Mouse (Mus musculus): ENCODE measurements around the gene Aadat. TPM values are rescaled to one million over a fixed set of nuclear protein-coding genes. Genes with fewer than 3 reads are reported as not detected.
"Not testable (repeated sequence)": the region's sequence is repeated elsewhere in the genome, so short reads cannot be mapped to it uniquely, and the experiment has no call there.

The Aadat gene
- polyA plus RNA-seq, 1 experiment from 2014 or later: 0.28 TPM

GRCm38 (mm10) chr8:60577231-60577630 is 71.5 kb downstream of the Aadat start:
- no peak for ATAC-seq (ENCODE audit: insufficient number of reproducible peaks, low FRiP score)
- Histone ChIP-seq H3K27ac (ENCODE audit: poor library complexity, severe bottlenecking) (no peak overlapping the region), H3K36me3 (no peaks in the 10 kb centered on the region), H3K4me3 (no peak overlapping the region), H3K9me3 (replicated peaks) (no peaks in the 10 kb centered on the region), H3K27me3 (replicated peaks) (no peaks in the 10 kb centered on the region), H3K4me1 (replicated peaks) (no peaks in the 10 kb centered on the region), H3K9ac (no peak overlapping the region), H3K4me2 (no peak overlapping the region)
- WGBS: 66% methylated on average over 1 of the region's 1 CpGs

DNA sequence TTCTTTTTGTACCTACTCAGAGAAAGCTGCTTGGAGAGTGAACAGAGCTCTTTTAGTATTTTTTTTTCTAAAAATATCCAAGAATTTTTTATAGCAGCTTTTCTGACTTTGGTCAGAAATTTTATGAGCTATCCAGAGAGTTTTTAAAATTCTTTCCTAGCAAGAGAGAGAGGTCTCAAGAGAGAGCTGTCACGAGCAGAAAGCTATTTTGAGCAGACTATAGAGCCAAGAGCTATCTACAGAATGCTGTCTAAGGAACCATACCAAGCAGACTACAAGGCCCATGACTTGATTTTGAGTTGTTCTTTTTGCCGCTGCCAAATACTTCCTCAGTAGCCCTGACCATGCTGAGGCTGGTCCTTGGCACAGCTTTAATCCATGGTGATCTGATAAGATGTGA is 77.6 kb downstream of the Aadat start:
- H3K27ac ChIP-seq (ENCODE audit: poor library complexity, severe bottlenecking): no peak overlapping the region
- no peak overlapping the region for H3K4me2 ChIP-seq
- H3K4me1 ChIP-seq (replicated peaks): no peaks in the 10 kb centered on the region
- no peaks in the 10 kb centered on the region for H3K9me3 ChIP-seq (replicated peaks)
- no peaks in the 10 kb centered on the region for H3K27me3 ChIP-seq (replicated peaks)
- no peak overlapping the region for H3K4me3 ChIP-seq
- 38% methylated on average over 2 of the region's 2 CpGs for WGBS
- no peak overlapping the region for H3K9ac ChIP-seq
- no peaks in the 10 kb centered on the region for H3K36me3 ChIP-seq
- ATAC-seq (ENCODE audit: insufficient number of reproducible peaks, low FRiP score): no peak

- WGBS: 69% methylated on average over 29 of the region's 29 CpGs
Observed at GRCm38 (mm10) chr8:60591352-60592105, 85.8 kb downstream of the Aadat start.

DNA sequence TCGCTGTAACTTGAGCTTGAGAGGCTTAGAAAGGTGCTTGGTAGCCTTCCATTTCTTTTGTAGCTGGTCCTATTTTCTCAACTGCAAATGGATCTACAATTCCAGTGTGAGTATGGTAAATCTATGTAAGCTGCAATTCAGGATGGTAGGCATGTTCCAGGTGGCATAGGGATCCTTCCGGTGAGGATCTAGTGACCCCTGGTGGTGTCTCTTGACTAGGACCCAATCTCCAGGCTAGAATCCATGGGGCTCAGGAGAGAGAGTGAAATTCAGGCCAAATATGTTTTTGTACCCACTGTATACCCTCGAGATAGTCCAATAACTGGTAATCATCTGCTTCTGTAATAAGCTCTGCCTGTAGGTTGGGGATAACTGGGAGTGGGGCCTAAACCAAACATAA is 89.0 kb downstream of the Aadat start:
- no peaks in the 10 kb centered on the region for H3K27me3 ChIP-seq (replicated peaks)
- H3K4me3 ChIP-seq: no peak overlapping the region
- no peak overlapping the region for H3K27ac ChIP-seq (ENCODE audit: poor library complexity, severe bottlenecking)
- no peaks in the 10 kb centered on the region for H3K36me3 ChIP-seq
- 49% methylated on average over 3 of the region's 3 CpGs for WGBS
- no peak overlapping the region for H3K9ac ChIP-seq
- H3K9me3 ChIP-seq (replicated peaks): no peaks in the 10 kb centered on the region
- ATAC-seq (ENCODE audit: insufficient number of reproducible peaks, low FRiP score): no peak
- H3K4me1 ChIP-seq (replicated peaks): no peaks in the 10 kb centered on the region
- no peak overlapping the region for H3K4me2 ChIP-seq

More at GRCm38 (mm10) chr8:60591352-60592105, 85.8 kb downstream of the Aadat start:
- not testable (repeated sequence) for H3K4me2 ChIP-seq; H3K9me3 ChIP-seq (replicated peaks); H3K4me3 ChIP-seq; H3K27ac ChIP-seq (ENCODE audit: poor library complexity, severe bottlenecking); H3K27me3 ChIP-seq (replicated peaks); H3K36me3 ChIP-seq; H3K4me1 ChIP-seq (replicated peaks); H3K9ac ChIP-seq; ATAC-seq (ENCODE audit: insufficient number of reproducible peaks, low FRiP score)

Other genes starting within 250 kb of the Aadat start
- not detected in 2 replicates for gene Gm10283, start 2.7 kb upstream of the Aadat start, polyA plus RNA-seq (2016; fragmentation: Nextera tagmentation; extraction: Ambion mirVana)
- 1.1 and 1.3 TPM in 2 replicates for gene Mfap3l, start 126.9 kb downstream of the Aadat start, polyA plus RNA-seq (2016; fragmentation: Nextera tagmentation; extraction: Ambion mirVana)

All from heart, embryonic 12.5 days (tissue).